Mouse (Mus musculus) megakaryocyte-erythroid progenitor cell, adult 5 weeks (primary cell): Measurements from ENCODE around the gene Col10a1. TPM values are rescaled to one million over a fixed set of nuclear protein-coding genes. Genes with fewer than 3 reads are reported as not detected.

ENCODE experiments used
- polyA plus RNA-seq: library from polyadenylated mRNA; stranded (reverse); fragments of >175 nt; gene quantifications from 2 replicates; pipeline ENCODE4 v1.2.3, GENCODE M21; 2012

Col10a1 gene
- not detected in 2 replicates for polyA plus RNA-seq

GRCm38 (mm10) chr10:34389681-34390080 is at the start of gene Col10a1:
Gene Col10a1 (plus strand): TSS chr10:34389981.

GRCm38 (mm10) chr10:34418204-34418756 is 28.5 kb downstream of the Col10a1 start, which contains the start of gene Nt5dc1:
Gene Nt5dc1 (minus strand): TSS chr10:34418552.

Other genes starting within 250 kb of the Col10a1 start
- 0.12 and 0.20 TPM in 2 replicates for gene Dse, start 182.3 kb upstream of the Col10a1 start, polyA plus RNA-seq
- gene Tspyl1, start 107.8 kb upstream of the Col10a1 start, polyA plus RNA-seq = 28.3 and 43.9 TPM in 2 replicates
- 0.54 and 0.62 TPM in 2 replicates for gene Tspyl4, start 92.5 kb upstream of the Col10a1 start, polyA plus RNA-seq
- 5.9 and 6.6 TPM in 2 replicates for gene Nt5dc1, start 28.6 kb downstream of the Col10a1 start, polyA plus RNA-seq
- not detected in 2 replicates for gene Frk, start 93.4 kb downstream of the Col10a1 start, polyA plus RNA-seq